Mouse (Mus musculus) limb, embryonic 13.5 days (tissue): ENCODE measurements around the gene Krt17. TPM values are rescaled to one million over a fixed set of nuclear protein-coding genes. Genes with fewer than 3 reads are reported as not detected.
"Not testable (repeated sequence)": the region's sequence is repeated elsewhere in the genome, so short reads cannot be mapped to it uniquely, and the experiment has no call there.

Source experiments
- ATAC-seq: fragments of 200-750 bp; cut with Nextera tagmentation; 2 replicates; pipeline ENCODE4 v1.8.0; 2017; ENCODE audit warnings: low read depth, moderate number of reproducible peaks, moderate TSS enrichment; ENCODE audit not compliant: low FRiP score
- H3K27ac ChIP-seq: fragments of 300-500 bp; sonication (generic); 2 replicates; pipeline ENCODE4 v1.5.1; 2015; ENCODE audit warnings: inconsistent platforms, mild to moderate bottlenecking, moderate library complexity
- H3K27me3 ChIP-seq: fragments of 300-500 bp; sonication (generic); 2 replicates; pipeline ENCODE4 v1.6.1; 2015; ENCODE audit warnings: mild to moderate bottlenecking, inconsistent platforms
- H3K36me3 ChIP-seq: fragments of 300-500 bp; sonication (generic); 2 replicates; pipeline ENCODE4 v1.6.1; 2015; ENCODE audit warnings: inconsistent platforms, mild to moderate bottlenecking, moderate library complexity
- H3K4me1 ChIP-seq: fragments of 300-500 bp; sonication (generic); 2 replicates; pipeline ENCODE4 v1.6.1; 2015; ENCODE audit warnings: inconsistent platforms
- H3K4me2 ChIP-seq: fragments of 300-500 bp; sonication (generic); replicated peaks from 2 replicates; pipeline ENCODE4 v1.6.1; 2015; ENCODE audit warnings: inconsistent platforms, mild to moderate bottlenecking, moderate library complexity
- H3K4me3 ChIP-seq: fragments of 300-500 bp; sonication (generic); 2 replicates; pipeline ENCODE4 v1.5.1; 2015; ENCODE audit warnings: moderate library complexity, mild to moderate bottlenecking, inconsistent platforms
- H3K9ac ChIP-seq: fragments of 300-500 bp; sonication (generic); 2 replicates; pipeline ENCODE4 v1.6.1; 2015; ENCODE audit warnings: mild to moderate bottlenecking, inconsistent platforms
- H3K9me3 ChIP-seq: fragments of 300-500 bp; sonication (generic); 2 replicates; pipeline ENCODE4 v1.6.1; 2016; ENCODE audit warnings: inconsistent platforms
- WGBS: fragments of 180-500 bp; shearing (Covaris S2); methylation state at CpG from one replicate; pipeline ENCODE4 v1.1.7; 2015; 5-methylcytosine and 5-hydroxymethylcytosine counted together
- polyA plus RNA-seq: library from polyadenylated mRNA; unstranded; fragments of >200 nt; fragmentation: Nextera tagmentation; extraction: Ambion mirVana; gene quantifications from 2 replicates; pipeline ENCODE4 v1.2.1, GENCODE M21; 2015

Gene Krt17
- polyA plus RNA-seq, result 43.9 and 52.1 TPM in 2 replicates

DNA sequence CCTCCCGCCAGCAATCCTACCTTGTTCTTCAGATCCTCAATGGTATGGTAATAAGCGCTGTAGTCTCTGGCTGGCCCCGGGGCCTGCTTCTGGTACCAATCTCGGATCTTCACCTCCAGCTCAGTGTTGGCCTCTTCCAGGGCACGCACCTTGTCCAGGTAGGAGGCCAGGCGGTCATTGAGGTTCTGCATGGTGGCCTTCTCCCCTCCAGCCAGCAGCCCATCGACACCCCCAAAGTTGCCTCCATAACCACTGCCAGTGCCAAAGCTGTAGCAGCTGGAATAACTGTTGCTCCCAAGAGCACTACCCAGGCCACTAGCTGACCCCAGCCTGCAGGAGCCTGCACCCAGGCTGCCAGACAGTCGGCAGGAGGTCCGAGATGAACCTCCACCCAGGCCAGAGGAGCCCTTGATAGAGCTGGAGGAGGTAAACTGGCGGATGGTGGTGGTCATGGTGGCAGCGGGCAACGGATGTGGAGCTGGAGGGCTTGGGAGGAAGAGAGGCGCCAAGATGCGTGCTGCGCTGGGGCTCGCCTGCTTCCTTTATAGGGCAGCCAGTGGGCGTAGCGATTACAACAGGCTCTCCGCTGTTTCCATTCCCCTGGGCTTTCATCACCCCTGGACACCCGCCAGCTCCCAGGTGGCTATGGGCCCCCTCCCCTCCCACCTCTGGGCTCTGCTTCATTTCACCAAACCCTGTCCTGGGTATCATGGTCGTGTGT lies at the start of gene Krt17:
Gene Krt17 (minus strand): TSS at position 516 of the 721 bp plus-strand sequence.
- WGBS, result 79% methylated on average over 21 of the region's 21 CpGs
- ATAC-seq, result no peak
- no peak within 1 kb of the TSS for H3K9ac ChIP-seq
- peak within 1 kb of the TSS; percentile 9; the same call in 1 of the 2 replicates for H3K4me2 ChIP-seq
- no peaks in the 10 kb centered on the region for H3K36me3 ChIP-seq
- H3K4me1 ChIP-seq, result peaks cover 22% of the 10 kb centered on the region
- H3K9me3 ChIP-seq, result no peaks in the 10 kb centered on the region
- no peaks in the 10 kb centered on the region for H3K27me3 ChIP-seq
- no peak within 1 kb of the TSS for H3K27ac ChIP-seq
- no peak within 1 kb of the TSS for H3K4me3 ChIP-seq

GRCm38 (mm10) chr11:100308672-100309071 lies 47.8 kb upstream of the Krt17 start:
- not testable (repeated sequence) for ATAC-seq, H3K9me3 ChIP-seq, H3K36me3 ChIP-seq, H3K27me3 ChIP-seq, H3K27ac ChIP-seq, H3K9ac ChIP-seq, H3K4me2 ChIP-seq, H3K4me1 ChIP-seq, H3K4me3 ChIP-seq
- WGBS, result 85% methylated on average over 6 of the region's 6 CpGs

DNA sequence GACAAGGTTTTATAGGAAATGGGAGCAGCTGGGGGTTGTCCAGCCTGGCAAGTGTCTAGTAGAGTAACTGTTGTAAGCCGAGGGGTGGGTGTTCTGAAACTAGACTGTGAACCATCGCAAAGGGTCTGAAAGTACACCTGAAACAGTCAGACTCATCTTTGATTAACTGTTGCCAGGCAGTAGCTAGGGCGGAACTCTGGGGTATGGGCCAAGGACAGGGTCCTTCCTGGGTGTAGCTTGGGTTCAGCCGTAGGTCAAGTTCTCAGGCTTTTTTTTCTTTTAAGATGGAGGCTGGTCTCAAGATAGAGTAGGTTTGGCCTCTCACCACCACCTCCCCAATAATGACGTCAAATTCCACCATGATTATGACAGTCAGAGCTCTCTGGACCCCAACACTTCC lies 47.1 kb upstream of the Krt17 start:
- Histone ChIP-seq H3K4me3 (no peak overlapping the region), H3K4me1 (no peaks in the 10 kb centered on the region), H3K27ac (no peak overlapping the region), H3K9me3 (no peaks in the 10 kb centered on the region), H3K4me2 (no peak overlapping the region), H3K9ac (no peak overlapping the region), H3K27me3 (no peaks in the 10 kb centered on the region), H3K36me3 (no peaks in the 10 kb centered on the region)
- 86% methylated on average over 5 of the region's 5 CpGs for WGBS
- ATAC-seq, result no peak

GRCm38 (mm10) chr11:100301292-100301691 lies 40.5 kb upstream of the Krt17 start:
- ATAC-seq, result no peak
- Histone ChIP-seq H3K27ac (no peak overlapping the region), H3K9me3 (no peaks in the 10 kb centered on the region), H3K9ac (no peak overlapping the region), H3K4me2 (no peak overlapping the region), H3K4me1 (no peaks in the 10 kb centered on the region; the same call in 1 of the 2 replicates), H3K4me3 (no peak overlapping the region), H3K36me3 (no peaks in the 10 kb centered on the region), H3K27me3 (0 out of 2 replicates have a peak, but pooled peaks cover 2% of the 10 kb centered on the region)
- 89% methylated on average over 5 of the region's 5 CpGs for WGBS

DNA sequence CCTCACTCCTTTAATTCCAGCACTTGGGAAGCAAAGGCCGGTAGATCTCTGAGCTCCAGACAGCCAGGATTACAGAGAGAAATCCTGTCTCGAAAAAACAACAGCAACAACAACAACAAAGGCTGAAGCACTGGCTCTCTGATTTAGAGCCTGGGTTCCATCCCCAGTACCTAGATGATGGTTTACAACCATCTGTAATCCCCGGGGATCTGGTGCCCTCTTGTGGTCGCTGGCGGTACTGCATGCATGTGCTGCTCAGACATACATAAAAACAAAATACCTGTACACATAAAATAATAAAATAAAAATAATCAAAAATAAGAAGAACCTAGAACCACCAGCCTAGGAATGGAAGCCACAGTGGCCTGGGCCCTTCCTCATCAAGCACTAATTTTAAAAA lies 39.5 kb upstream of the Krt17 start:
- H3K4me2 ChIP-seq, result 0 out of 2 replicates have a peak overlapping the region, but pooled peaks have one; percentile 9
- 11% methylated on average over 5 of the region's 5 CpGs for WGBS

DNA sequence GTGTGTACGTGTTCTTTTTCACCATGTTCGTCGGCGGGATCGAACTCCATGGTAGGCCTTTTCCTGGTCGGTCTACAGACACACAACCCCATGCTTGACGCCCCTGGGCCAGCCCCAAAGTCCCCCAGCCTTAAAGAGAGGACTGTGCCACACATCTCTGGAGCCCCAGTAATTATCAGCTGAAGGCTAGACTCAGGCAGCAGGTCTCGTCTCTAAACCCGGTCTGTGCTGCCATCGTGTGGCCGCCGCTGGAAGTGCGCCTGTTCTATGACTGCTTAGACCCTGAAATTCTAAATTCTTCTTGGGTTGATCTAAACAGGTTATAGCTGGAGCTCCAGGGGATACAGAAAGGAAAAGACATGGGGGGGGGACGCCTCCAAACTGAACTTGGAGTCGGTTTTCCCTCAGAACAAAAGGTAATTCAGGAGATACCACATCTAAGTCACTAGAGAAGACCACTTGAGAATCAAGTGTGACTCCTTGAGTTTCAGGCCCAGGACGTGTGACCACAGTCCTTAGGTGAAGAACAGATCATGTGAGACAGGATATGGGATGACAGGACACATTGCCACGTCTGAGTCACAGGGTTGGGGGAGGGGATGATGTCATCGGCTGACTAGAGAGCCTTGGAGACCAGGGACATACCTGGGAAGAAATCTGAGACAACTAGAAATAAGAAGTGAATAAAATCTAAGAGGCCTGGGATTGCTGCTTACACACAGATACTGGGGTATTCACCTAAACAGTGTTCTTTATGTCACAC lies 37.6 kb upstream of the Krt17 start:
- peak overlapping the region; percentile 49 for H3K4me2 ChIP-seq
- ATAC-seq, result no peak
- 19% methylated on average over 18 of the region's 18 CpGs for WGBS
- H3K9me3 ChIP-seq, result no peaks in the 10 kb centered on the region
- H3K9ac ChIP-seq, result no peak overlapping the region
- no peak overlapping the region for H3K27ac ChIP-seq
- 0 out of 2 replicates have a peak, but pooled peaks cover 2% of the 10 kb centered on the region for H3K27me3 ChIP-seq
- H3K4me3 ChIP-seq, result peak overlapping the region; percentile 15; the same call in 1 of the 2 replicates
- no peaks in the 10 kb centered on the region for H3K36me3 ChIP-seq
- no peaks in the 10 kb centered on the region; the same call in 1 of the 2 replicates for H3K4me1 ChIP-seq

More for the DNA sequence above, 39.5 kb upstream of the Krt17 start:
- no peak overlapping the region for H3K9ac ChIP-seq
- no peaks in the 10 kb centered on the region; the same call in 1 of the 2 replicates for H3K4me1 ChIP-seq
- H3K4me3 ChIP-seq, result no peak overlapping the region
- no peak overlapping the region for H3K27ac ChIP-seq
- H3K36me3 ChIP-seq, result no peaks in the 10 kb centered on the region
- H3K9me3 ChIP-seq, result no peaks in the 10 kb centered on the region
- 0 out of 2 replicates have a peak, but pooled peaks cover 2% of the 10 kb centered on the region for H3K27me3 ChIP-seq
- ATAC-seq, result no peak

GRCm38 (mm10) chr11:100297801-100298200 lies 37.0 kb upstream of the Krt17 start:
- Histone ChIP-seq H3K9me3 (no peaks in the 10 kb centered on the region), H3K4me2 (peak overlapping the region; percentile 49), H3K36me3 (no peaks in the 10 kb centered on the region), H3K4me3 (peak overlapping the region; percentile 15; the same call in 1 of the 2 replicates), H3K9ac (no peak overlapping the region), H3K4me1 (no peaks in the 10 kb centered on the region; the same call in 1 of the 2 replicates), H3K27me3 (0 out of 2 replicates have a peak, but pooled peaks cover 2% of the 10 kb centered on the region), H3K27ac (no peak overlapping the region)
- 34% methylated on average over 5 of the region's 5 CpGs for WGBS
- ATAC-seq, result no peak

DNA sequence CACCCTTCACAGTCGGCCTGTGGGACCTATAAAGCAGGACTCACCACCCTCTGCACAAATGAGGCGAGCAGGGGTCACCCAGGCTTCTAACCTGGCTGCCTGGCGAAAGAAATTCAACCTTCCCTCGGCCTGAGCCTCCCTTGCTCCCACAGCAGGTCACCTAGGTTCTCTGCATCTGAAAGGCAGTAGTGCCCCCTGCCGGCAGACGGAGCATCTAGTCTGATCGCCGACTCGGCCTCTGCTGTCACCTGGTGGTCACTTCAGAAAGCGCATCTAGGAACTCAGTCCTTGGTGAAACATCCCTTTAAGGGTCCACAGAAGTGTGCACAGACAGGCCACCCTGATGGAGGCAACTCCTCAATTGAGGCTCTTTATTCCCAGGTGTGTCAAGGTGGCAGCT lies 34.5 kb upstream of the Krt17 start:
- Histone ChIP-seq H3K4me1 (peaks cover 2% of the 10 kb centered on the region), H3K4me3 (no peak overlapping the region), H3K4me2 (no peak overlapping the region; the same call in 1 of the 2 replicates), H3K27me3 (no peaks in the 10 kb centered on the region), H3K36me3 (no peaks in the 10 kb centered on the region), H3K27ac (no peak overlapping the region), H3K9ac (no peak overlapping the region), H3K9me3 (no peaks in the 10 kb centered on the region)
- 5% methylated on average over 10 of the region's 10 CpGs for WGBS
- no peak for ATAC-seq

DNA sequence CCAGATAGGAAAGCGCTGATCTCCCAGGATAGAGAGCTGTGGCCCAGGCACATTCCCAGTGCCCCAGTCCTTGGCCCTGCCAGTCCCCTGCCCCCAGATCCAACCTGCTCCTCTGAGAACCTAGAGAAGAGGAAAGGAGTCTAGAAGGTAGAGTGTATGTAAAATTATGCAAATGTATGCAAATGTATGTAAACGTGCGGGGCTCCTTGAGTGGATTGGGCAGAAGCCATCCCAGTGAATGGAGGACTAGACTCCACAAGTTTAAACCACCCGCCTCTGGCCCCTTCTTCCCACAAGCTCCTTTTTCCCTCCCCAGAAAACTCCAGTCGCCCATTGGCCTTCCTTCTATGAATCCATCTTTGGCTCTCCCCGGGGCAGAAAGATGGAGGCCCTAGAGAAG lies 32.1 kb upstream of the Krt17 start:
- Histone ChIP-seq H3K9me3 (no peaks in the 10 kb centered on the region), H3K36me3 (no peaks in the 10 kb centered on the region), H3K4me2 (no peak overlapping the region), H3K27ac (no peak overlapping the region), H3K4me3 (no peak overlapping the region), H3K9ac (no peak overlapping the region), H3K27me3 (no peaks in the 10 kb centered on the region), H3K4me1 (peaks cover 5% of the 10 kb centered on the region)
- 64% methylated on average over 6 of the region's 6 CpGs for WGBS
- ATAC-seq, result no peak

GRCm38 (mm10) chr11:100290235-100290634 lies 29.4 kb upstream of the Krt17 start:
- Histone ChIP-seq H3K9me3 (no peaks in the 10 kb centered on the region), H3K4me2 (no peak overlapping the region), H3K27me3 (no peaks in the 10 kb centered on the region), H3K27ac (peak overlapping the region; percentile 44; the same call in 1 of the 2 replicates), H3K4me3 (no peak overlapping the region), H3K36me3 (no peaks in the 10 kb centered on the region), H3K9ac (0 out of 2 replicates have a peak overlapping the region, but pooled peaks have one; percentile 31), H3K4me1 (peaks cover 5% of the 10 kb centered on the region; the same call in 1 of the 2 replicates)
- ATAC-seq, result no peak
- WGBS, result 51% methylated on average over 5 of the region's 5 CpGs

DNA sequence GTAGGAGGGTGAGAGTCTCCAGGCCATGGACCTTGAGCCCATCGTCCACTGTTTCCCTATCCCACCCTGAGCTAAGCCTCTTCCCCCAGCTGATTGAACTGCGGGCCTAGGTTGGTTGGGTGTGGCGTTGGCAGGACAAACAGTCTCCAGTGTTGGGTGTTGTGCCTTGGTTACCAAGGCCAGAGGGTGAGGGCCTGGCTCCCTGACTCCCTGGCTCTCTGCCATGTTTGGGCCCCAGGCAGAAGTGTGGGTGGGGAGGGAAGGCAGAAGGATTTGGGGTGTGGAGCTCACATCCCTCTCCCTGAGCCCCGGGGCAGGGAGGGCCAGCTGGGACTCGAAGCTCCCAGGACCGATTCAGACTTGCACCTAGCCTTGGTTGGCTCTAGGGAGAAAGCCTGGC lies 28.1 kb upstream of the Krt17 start:
- Histone ChIP-seq H3K4me1 (peaks cover 5% of the 10 kb centered on the region; the same call in 1 of the 2 replicates), H3K27me3 (no peaks in the 10 kb centered on the region), H3K36me3 (no peaks in the 10 kb centered on the region), H3K9ac (no peak overlapping the region), H3K9me3 (no peaks in the 10 kb centered on the region), H3K4me2 (no peak overlapping the region), H3K4me3 (no peak overlapping the region), H3K27ac (no peak overlapping the region; the same call in 1 of the 2 replicates)
- no peak for ATAC-seq
- WGBS, result 74% methylated on average over 6 of the region's 6 CpGs

- Histone ChIP-seq H3K27me3 (no peaks in the 10 kb centered on the region), H3K9me3 (no peaks in the 10 kb centered on the region), H3K9ac (no peak overlapping the region), H3K4me3 (no peak overlapping the region), H3K4me2 (no peak overlapping the region), H3K4me1 (peaks cover 5% of the 10 kb centered on the region; the same call in 1 of the 2 replicates), H3K36me3 (no peaks in the 10 kb centered on the region), H3K27ac (peak overlapping the region; percentile 67; the same call in 1 of the 2 replicates)
- peak; percentile 34; the same call in 1 of the 2 replicates for ATAC-seq
- WGBS, result 38% methylated on average over 10 of the region's 10 CpGs
Measured at GRCm38 (mm10) chr11:100287024-100287423, 26.2 kb upstream of the Krt17 start.
